Mouse (Mus musculus): ENCODE measurements at regions not wholly inside any gene's neighbourhood (a gene's known extent, or its start where the extent isn't known, plus 50 kb on each side); places are given as distances from the start of the nearest gene placed in this dataset.

DNA sequence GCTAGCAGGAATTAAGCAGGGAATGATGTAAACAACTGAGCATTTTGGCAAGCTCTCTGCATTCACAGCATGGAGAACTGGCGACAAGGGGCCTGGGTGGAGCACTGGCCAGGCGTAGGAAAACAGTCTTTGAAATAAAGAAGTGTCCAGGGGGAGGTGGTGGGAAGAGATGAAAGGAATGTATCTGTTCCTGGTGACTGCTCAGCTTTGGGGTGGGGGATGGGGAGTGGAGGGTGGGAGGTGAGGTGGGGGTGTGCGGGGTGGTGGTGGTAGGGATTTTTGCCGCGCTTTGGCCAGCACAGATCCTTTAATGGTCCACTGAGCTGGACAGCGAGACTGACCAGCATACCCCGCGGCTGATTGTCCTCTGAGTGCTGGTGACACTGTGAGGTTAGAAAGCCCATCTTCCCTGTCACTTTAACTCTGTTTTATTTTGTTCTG is 56.5 kb upstream of the Flt1 start:
- TF ChIP-seq CTCF (IDR thresholded peaks at IDR 0.05) (no peak), EP300 (IDR thresholded peaks at IDR 0.05) (no peak)

Measured in lung, postnatal 0 days (tissue).